Mouse (Mus musculus) erythroblast, embryonic 14.5 days (primary cell): Measurements from ENCODE around the gene Prnd.

ENCODE experiments used
- GATA1 ChIP-seq: IDR thresholded peaks from 2 replicates; pipeline ENCODE4 v1.6.1; 2012; ENCODE audit warnings: low read length, inconsistent platforms, mixed read lengths
- TAL1 ChIP-seq: IDR thresholded peaks from 3 replicates; pipeline ENCODE4 v1.6.1; 2012; ENCODE audit warnings: low read length, inconsistent platforms, mixed read lengths

GRCm38 (mm10) chr2:131956336-131957256 is 5.9 kb downstream of the Prnd start:
- TF ChIP-seq TAL1 (no peak), GATA1 (no peak)
